Mouse (Mus musculus): ENCODE measurements around the gene Sec23ip. TPM values are rescaled to one million over a fixed set of nuclear protein-coding genes. Genes with fewer than 3 reads are reported as not detected.
"Not testable (repeated sequence)": the region's sequence is repeated elsewhere in the genome, so short reads cannot be mapped to it uniquely, and the experiment has no call there.

The Sec23ip gene
- polyA plus RNA-seq (2017; shearing (Covaris generic)) = 10 to 100 TPM; 33.7 to 44.4 TPM

GRCm38 (mm10) chr7:128744684-128745485, at the start of gene Sec23ip:
Gene Sec23ip (plus strand): TSS chr7:128744943.
- ATAC-seq = peak; percentile 88

- not testable (repeated sequence) for ATAC-seq
Measured at GRCm38 (mm10) chr7:128699959-128700358, 44.8 kb upstream of the Sec23ip start.

GRCm38 (mm10) chr7:128705735-128706134, 39.0 kb upstream of the Sec23ip start:
- peak; percentile 79 for ATAC-seq

- no peak for ATAC-seq
Measured at GRCm38 (mm10) chr7:128717991-128718390, 26.8 kb upstream of the Sec23ip start.

- peak; percentile 87 for ATAC-seq
Measured at GRCm38 (mm10) chr7:128724761-128725160, 20.0 kb upstream of the Sec23ip start.

GRCm38 (mm10) chr7:128725189-128725588, 19.6 kb upstream of the Sec23ip start:
- no peak for ATAC-seq

- no peak for ATAC-seq
Measured at GRCm38 (mm10) chr7:128726999-128727398, 17.7 kb upstream of the Sec23ip start.

GRCm38 (mm10) chr7:128727701-128728100, 17.0 kb upstream of the Sec23ip start:
- ATAC-seq = no peak

- ATAC-seq = peak; percentile 40
Measured at GRCm38 (mm10) chr7:128728738-128729137, 16.0 kb upstream of the Sec23ip start.

GRCm38 (mm10) chr7:128731585-128731984, 13.2 kb upstream of the Sec23ip start:
- no peak for ATAC-seq

- ATAC-seq = peak; percentile 60
Measured at GRCm38 (mm10) chr7:128738041-128738440, 6.7 kb upstream of the Sec23ip start.

- ATAC-seq = peak; percentile 21
Measured at GRCm38 (mm10) chr7:128739116-128739461, 5.7 kb upstream of the Sec23ip start.

GRCm38 (mm10) chr7:128739462-128740277, 5.1 kb upstream of the Sec23ip start:
- ATAC-seq = peak; percentile 58

- ATAC-seq = peak; percentile 39
Measured at GRCm38 (mm10) chr7:128740334-128740733, 4.4 kb upstream of the Sec23ip start, which contains the start of gene Mcmbp. Gene Mcmbp (minus strand): TSS chr7:128740495.

GRCm38 (mm10) chr7:128743898-128744297, 845 bp upstream of the Sec23ip start:
- ATAC-seq = no peak

GRCm38 (mm10) chr7:128746151-128746550, 1.4 kb downstream of the Sec23ip start:
- no peak for ATAC-seq

GRCm38 (mm10) chr7:128748758-128749157, 4.0 kb downstream of the Sec23ip start:
- no peak for ATAC-seq

- ATAC-seq = no peak
Measured at GRCm38 (mm10) chr7:128750296-128750695, 5.6 kb downstream of the Sec23ip start.

- no peak for ATAC-seq
Measured at GRCm38 (mm10) chr7:128752012-128752411, 7.3 kb downstream of the Sec23ip start.

GRCm38 (mm10) chr7:128755396-128755795, 10.7 kb downstream of the Sec23ip start:
- ATAC-seq = no peak

GRCm38 (mm10) chr7:128758948-128759347, 14.2 kb downstream of the Sec23ip start:
- peak; percentile 92 for ATAC-seq

- ATAC-seq = no peak
Measured at GRCm38 (mm10) chr7:128766696-128767095, 22.0 kb downstream of the Sec23ip start.

GRCm38 (mm10) chr7:128777201-128777600, 32.5 kb downstream of the Sec23ip start:
- ATAC-seq = no peak

GRCm38 (mm10) chr7:128779305-128779704, 34.6 kb downstream of the Sec23ip start:
- peak; percentile 49 for ATAC-seq
